Mouse (Mus musculus) spleen, postnatal 14 days (tissue): ENCODE results near the gene Adad1.

Source experiments
- DNase-seq, 2 experiments: peaks; one replicate each; pipeline ENCODE4 v3.0.0; 2021 to 2022; ENCODE audit warnings: low spot score in 2 of 2

Gene Adad1

DNA sequence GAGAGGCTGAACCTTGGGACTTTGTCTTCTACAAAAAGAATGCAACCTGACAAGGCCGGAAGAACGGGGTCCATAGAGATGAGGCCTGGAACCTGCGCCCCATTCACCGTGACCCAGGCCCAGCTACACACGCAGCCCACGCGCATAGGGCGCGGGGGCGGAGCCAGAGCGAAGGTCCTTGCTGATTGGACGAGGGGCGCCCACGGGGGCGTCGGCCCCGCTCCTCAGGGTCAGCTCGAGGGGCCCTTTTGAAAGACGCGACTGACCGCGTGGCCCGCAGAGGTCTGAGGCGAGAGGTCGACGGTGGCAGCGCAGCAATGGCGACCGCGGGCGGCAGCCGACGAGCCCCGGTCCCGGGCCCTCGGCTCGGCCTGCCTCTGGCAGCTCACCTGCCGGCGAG, at the start of gene Adad1:
Gene Adad1, plus strand, starts transcription at position 122 of the 400 bp plus-strand sequence.
- no peak for DNase-seq

GRCm38 (mm10) chr3:37037979-37038378, 25.3 kb upstream of the Adad1 start:
- no peak for DNase-seq

GRCm38 (mm10) chr3:37039811-37040210, 23.5 kb upstream of the Adad1 start:
- no peak for DNase-seq

DNA sequence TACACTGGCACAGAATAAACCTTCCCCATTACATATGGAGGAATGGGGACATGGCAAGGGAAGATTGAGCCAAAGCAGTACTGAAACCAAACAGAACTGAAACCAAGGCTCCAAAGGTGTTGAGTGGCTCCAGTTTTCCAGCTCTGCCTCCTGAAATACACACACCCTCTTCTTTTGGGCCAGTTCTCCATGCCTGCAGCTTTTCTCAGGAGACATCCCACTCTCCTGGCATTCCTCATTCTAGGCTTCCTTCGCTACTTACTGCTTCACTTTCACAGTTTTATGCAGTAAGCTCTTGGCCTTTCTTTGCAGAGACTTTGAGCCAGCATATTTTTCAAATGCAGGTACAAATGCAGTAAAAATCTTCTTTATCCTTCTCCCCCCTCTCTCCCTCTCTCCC, 11.8 kb upstream of the Adad1 start:
- DNase-seq: no peak

DNA sequence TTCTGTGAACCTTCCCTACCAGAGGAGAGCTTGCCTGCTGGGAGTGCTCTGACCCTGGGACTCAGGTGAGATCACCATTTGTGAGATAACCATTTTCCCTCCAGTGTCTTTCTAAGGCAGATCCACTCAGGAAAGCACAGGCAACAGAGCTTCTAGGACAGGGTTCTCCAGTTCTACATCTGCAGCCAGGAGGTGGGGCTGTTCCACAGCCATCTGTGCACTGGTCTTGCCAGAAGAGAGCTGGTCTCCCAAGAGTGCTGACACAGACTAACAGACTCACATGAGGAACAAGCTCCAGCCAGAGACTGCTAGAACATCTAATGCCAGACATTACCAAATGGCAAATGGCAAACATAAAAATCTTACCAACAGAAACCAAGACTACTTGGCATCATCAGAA, 9.9 kb downstream of the Adad1 start:
- DNase-seq: no peak

DNA sequence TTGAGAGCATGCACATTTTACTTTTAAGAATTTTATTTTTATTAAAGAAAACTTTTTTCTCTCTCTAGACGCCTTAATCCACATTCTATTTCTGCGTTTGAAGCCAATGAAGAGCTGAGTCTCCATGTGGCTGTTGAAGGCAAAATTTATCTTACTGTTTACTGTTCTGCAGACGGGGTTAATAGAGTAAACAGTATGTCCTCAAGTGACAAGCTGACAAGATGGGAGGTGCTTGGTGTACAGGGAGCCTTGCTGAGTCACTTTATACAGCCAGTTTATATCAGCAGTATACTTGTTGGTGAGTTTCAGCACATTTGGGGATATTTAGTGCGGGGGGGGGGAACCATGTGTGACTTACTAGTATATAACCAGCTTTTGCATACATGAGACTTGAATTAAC, 21.5 kb downstream of the Adad1 start:
- no peak for DNase-seq

DNA sequence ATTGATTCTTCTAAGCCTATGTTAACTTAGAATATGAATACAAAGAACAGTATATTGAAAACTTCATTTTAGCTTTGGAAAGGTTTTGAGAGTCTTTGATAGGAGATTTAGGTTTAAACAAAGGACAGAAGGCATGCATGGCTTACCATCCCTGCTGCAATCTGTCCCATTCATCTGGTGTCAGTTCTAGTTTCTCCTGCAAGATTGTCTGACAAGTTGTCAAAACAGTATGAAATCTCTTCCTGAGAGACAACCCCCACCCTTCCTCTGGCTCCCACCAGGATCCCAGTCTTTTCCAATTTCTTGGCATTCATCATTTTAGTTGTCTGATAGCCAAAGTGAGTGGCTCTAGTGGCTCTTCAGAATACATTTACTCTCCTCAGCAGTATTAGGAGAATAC, 27.4 kb downstream of the Adad1 start:
- no peak for DNase-seq

DNA sequence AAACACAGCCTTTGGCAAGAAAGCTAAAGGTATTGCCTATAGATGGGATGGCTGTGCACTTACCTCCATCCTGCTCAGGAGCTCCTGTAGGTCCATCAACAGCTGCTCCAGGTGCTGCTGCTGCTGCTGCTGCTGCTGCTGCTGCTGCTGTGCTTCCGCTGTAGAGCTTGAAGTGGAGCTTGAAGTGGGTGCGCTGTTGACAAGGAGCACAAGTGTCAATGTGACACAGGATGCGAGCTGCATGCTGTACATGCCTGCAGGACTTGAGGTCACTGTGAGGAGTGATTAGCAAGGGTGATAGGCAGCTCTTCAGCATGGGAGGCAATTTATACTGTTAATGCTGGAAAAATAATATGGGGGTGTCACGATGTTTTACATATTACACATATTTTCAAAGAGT, 62.3 kb downstream of the Adad1 start, which contains the start of gene Il2:
Gene Il2, minus strand, starts transcription at position 305 of the 400 bp plus-strand sequence.
- DNase-seq: no peak

GRCm38 (mm10) chr3:37126162-37126561, 62.8 kb downstream of the Adad1 start:
- no peak for DNase-seq

DNA sequence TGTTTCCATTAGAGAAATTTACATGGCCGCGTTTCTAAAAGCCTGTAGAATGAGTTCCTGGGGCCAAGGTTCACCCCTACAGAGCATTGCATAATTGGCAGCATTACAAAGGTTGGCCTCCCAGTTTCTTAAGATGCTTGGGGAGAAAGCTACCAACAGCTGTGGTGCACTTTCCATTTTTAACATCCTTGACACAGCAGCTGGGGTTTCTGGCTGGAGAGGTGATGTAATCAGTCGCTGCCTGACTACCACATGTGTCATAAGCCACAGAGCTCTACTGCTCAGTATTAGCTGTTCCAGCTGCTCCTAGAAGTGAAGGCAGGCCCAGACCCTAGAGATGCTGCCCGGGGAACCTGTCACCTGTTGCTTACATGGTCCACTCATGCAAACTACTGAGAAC, 64.9 kb downstream of the Adad1 start:
- no peak for DNase-seq

DNA sequence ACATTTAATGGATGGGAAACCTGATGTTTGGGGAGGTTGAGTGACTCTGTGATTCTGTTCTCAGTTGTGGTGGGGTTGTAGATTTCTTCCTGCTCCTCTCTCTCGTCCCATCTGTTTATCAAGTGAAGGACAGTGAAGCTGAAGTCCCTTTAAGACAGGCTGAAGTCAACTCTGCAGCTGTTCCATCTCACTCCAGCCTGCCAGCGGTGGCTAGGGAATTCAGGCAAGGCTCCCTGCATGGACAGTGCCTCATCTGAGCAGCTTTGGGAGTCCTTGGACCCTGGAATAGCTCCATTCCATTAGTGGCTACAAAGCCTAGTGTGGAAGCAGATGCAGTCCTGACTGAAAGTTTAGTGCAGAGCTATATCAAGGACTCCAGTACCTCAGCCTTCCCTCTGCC, 65.7 kb downstream of the Adad1 start:
- no peak for DNase-seq

GRCm38 (mm10) chr3:37137231-37137630, 73.9 kb downstream of the Adad1 start:
- no peak for DNase-seq

DNA sequence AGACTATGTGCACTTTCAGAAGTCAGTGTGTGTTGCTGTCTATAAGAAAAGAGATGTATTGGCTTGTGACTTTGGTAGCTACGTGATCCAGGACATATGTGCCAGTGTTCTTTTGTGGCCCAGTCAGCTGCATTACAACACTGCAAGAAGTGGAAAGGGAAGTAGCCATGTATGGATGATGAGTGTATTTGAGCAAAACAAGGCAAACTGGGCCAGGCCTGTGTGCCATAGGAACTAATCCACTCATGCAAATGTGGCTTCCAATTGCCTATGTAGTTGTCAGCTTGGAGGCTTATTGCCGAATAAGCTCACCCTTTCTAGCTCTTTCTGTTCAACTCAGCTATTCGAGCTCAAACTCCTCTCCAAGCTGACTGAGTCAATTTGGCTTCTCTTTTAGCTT, 75.9 kb downstream of the Adad1 start:
- DNase-seq: no peak

GRCm38 (mm10) chr3:37140168-37140906, 77.0 kb downstream of the Adad1 start:
- no peak for DNase-seq

GRCm38 (mm10) chr3:37141827-37142226, 78.5 kb downstream of the Adad1 start:
- no peak for DNase-seq

- no peak for DNase-seq
Observed at GRCm38 (mm10) chr3:37144979-37145378, 81.7 kb downstream of the Adad1 start.

DNA sequence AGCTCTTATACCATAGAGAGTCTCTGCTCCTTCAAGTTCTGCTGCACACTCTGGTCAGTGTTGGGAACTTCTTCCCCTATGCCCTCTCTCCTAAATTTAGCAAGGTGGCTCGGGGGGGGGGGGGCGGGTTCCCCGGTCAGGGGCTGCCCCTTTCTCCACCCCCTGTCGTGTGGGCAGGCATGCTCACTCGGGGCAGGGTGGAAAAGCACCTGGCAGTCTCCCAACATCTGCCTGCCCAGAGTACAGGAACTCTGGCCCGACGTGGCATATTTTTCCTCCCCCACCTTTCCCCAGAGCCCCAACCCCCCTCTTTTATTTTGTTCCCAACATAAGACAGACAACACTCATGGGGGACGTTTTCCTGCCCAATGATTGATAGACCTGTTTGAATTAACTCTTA, 83.1 kb downstream of the Adad1 start:
- no peak for DNase-seq

- no peak for DNase-seq
Observed at GRCm38 (mm10) chr3:37146810-37147209, 83.5 kb downstream of the Adad1 start.

DNA sequence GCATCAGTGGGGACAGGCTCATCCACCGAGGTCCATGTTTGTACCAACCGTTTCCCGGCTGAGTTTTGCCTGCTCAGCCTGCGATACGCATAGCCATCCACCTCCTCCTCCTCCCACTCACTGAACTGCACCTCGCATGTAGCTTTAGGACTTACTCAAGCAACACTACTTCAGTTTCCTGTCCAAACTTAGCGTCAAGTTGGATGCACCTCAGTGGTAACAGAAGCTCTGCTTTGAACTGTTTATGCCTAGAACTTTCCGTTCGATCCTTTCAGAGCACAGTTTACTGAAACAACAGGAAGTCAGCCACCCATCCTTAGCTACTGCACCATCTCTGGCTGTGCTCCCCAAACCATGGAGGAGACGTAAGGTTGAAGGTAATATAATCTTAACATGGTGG, 88.9 kb downstream of the Adad1 start:
- no peak for DNase-seq

GRCm38 (mm10) chr3:37153004-37153403, 89.7 kb downstream of the Adad1 start:
- no peak for DNase-seq

DNA sequence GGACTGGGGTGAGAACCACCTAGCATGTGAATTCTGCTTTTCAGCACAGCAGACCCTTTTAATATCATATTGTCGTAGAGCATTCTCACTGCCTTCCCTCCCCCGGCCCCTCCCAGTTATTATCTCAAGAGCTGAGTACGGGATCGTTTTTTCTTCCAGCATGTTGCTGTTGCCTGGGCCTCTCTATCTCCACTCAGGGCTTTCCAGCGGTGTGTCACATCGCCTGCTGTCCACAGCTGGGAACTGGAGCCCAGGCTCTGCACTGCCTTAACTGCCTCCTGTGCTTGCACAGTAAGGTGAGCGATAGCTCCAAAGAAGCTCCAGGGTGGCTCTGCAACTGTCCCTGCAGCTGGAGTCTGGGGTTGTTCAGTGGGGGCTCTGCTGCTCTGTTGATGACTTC, 91.1 kb downstream of the Adad1 start:
- DNase-seq: no peak

GRCm38 (mm10) chr3:37157082-37157481, 93.8 kb downstream of the Adad1 start:
- DNase-seq: no peak

GRCm38 (mm10) chr3:37158246-37158645, 94.9 kb downstream of the Adad1 start:
- DNase-seq: no peak

- DNase-seq: no peak
Observed at GRCm38 (mm10) chr3:37161096-37161495, 97.8 kb downstream of the Adad1 start.
